Mouse (Mus musculus): ENCODE data around the gene Ttll5. TPM values are rescaled to one million over a fixed set of nuclear protein-coding genes. Genes with fewer than 3 reads are reported as not detected.

Ttll5 gene
- total and polyA plus RNA-seq, 3 experiments, result 7.4 to 18.5 TPM; not detected in 1

GRCm38 (mm10) chr12:85930713-85931112, 106.3 kb downstream of the Ttll5 start:
- TF ChIP-seq CTCF (IDR thresholded peaks at IDR 0.05 in 2 of 3, conservative IDR thresholded peaks at IDR 0.05 in 1 of 3; ENCODE audit: control insufficient read depth in 1 of 3, insufficient read depth in 1 of 3, low read depth in 2 of 3, low read length in 3 of 3, poor library complexity in 1 of 3, severe bottlenecking in 1 of 3) (no peak), RCOR1 (IDR thresholded peaks at IDR 0.05; ENCODE audit: low read depth, low read length) (no peak), BHLHE40 (IDR thresholded peaks at IDR 0.05; ENCODE audit: borderline replicate concordance, low read depth, low read length) (no peak), TBP (IDR thresholded peaks at IDR 0.05; ENCODE audit: low read depth, low read length) (no peak)
- no peaks in the 10 kb centered on the region; a peak in 1 of 4 replicates for H3K36me3 ChIP-seq (ENCODE audit: control insufficient read depth in 1 of 2, insufficient read depth in 2 of 2, low read length in 2 of 2)
- no peak overlapping the region for H3K9ac ChIP-seq (ENCODE audit: control insufficient read depth, low read depth, low read length, poor library complexity, severe bottlenecking)
- H3K4me1 ChIP-seq (ENCODE audit: control insufficient read depth in 1 of 2, insufficient read depth in 2 of 2, low read length in 2 of 2), result no peaks in the 10 kb centered on the region
- H3K27ac ChIP-seq (ENCODE audit: control insufficient read depth, low read depth, low read length), result no peak overlapping the region
- H3K27me3 ChIP-seq (ENCODE audit: control insufficient read depth in 1 of 2, insufficient read depth in 2 of 2, low read length in 2 of 2), result no peaks in the 10 kb centered on the region
- no peaks in the 10 kb centered on the region for H3K79me2 ChIP-seq (ENCODE audit: control insufficient read depth, insufficient read depth, low read length, poor library complexity)
- no peak for DNase-seq (ENCODE audit: low read depth, low spot score)
- H3K9me3 ChIP-seq (replicated peaks; ENCODE audit: insufficient read depth, low read length), result no peaks in the 10 kb centered on the region
- H3K4me3 ChIP-seq (ENCODE audit: control insufficient read depth in 1 of 2, insufficient read depth in 1 of 2, low read depth in 2 of 2, low read length in 2 of 2), result no peak overlapping the region

GRCm38 (mm10) chr12:85933241-85933640, 108.8 kb downstream of the Ttll5 start:
- Histone ChIP-seq H3K9ac (ENCODE audit: control insufficient read depth, low read depth, low read length, poor library complexity, severe bottlenecking) (no peak overlapping the region), H3K36me3 (ENCODE audit: control insufficient read depth in 1 of 2, insufficient read depth in 2 of 2, low read length in 2 of 2) (no peaks in the 10 kb centered on the region; a peak in 1 of 4 replicates), H3K9me3 (replicated peaks; ENCODE audit: insufficient read depth, low read length) (no peaks in the 10 kb centered on the region), H3K27ac (ENCODE audit: control insufficient read depth, low read depth, low read length) (no peak overlapping the region), H3K27me3 (ENCODE audit: control insufficient read depth in 1 of 2, insufficient read depth in 2 of 2, low read length in 2 of 2) (no peaks in the 10 kb centered on the region), H3K4me1 (ENCODE audit: control insufficient read depth in 1 of 2, insufficient read depth in 2 of 2, low read length in 2 of 2) (no peaks in the 10 kb centered on the region), H3K79me2 (ENCODE audit: control insufficient read depth, insufficient read depth, low read length, poor library complexity) (no peaks in the 10 kb centered on the region), H3K4me3 (ENCODE audit: control insufficient read depth in 1 of 2, insufficient read depth in 1 of 2, low read depth in 2 of 2, low read length in 2 of 2) (no peak overlapping the region)
- DNase-seq (ENCODE audit: low read depth, low spot score), result no peak
- TF ChIP-seq JUND (IDR thresholded peaks at IDR 0.05; ENCODE audit: low read depth, low read length) (no peak), MAZ (IDR thresholded peaks at IDR 0.05; ENCODE audit: low read depth, low read length) (no peak), NELFE (IDR thresholded peaks at IDR 0.05; ENCODE audit: low read depth, low read length) (no peak), USF2 (IDR thresholded peaks at IDR 0.05; ENCODE audit: borderline replicate concordance in 1 of 2, insufficient read depth in 1 of 2, low read depth in 1 of 2, low read length in 2 of 2) (no peak), EP300 (IDR thresholded peaks at IDR 0.05; ENCODE audit: low read depth in 1 of 2, low read length in 2 of 2) (no peak), KAT2A (conservative IDR thresholded peaks at IDR 0.05; ENCODE audit: low read depth, low read length) (no peak), CTCF (IDR thresholded peaks at IDR 0.05 in 2 of 3, conservative IDR thresholded peaks at IDR 0.05 in 1 of 3; ENCODE audit: control insufficient read depth in 1 of 3, insufficient read depth in 1 of 3, low read depth in 2 of 3, low read length in 3 of 3, poor library complexity in 1 of 3, severe bottlenecking in 1 of 3) (no peak), POLR2AphosphoS5 (IDR thresholded peaks at IDR 0.05; ENCODE audit: borderline replicate concordance, low read depth, low read length) (no peak), CHD2 (IDR thresholded peaks at IDR 0.05; ENCODE audit: low read length) (no peak), TAL1 (IDR thresholded peaks at IDR 0.05; ENCODE audit: low read length) (no peak), HCFC1 (IDR thresholded peaks at IDR 0.05; ENCODE audit: low read depth, low read length) (no peak)

- no peaks in the 10 kb centered on the region for H3K27me3 ChIP-seq (ENCODE audit: control insufficient read depth in 1 of 2, insufficient read depth in 2 of 2, low read length in 2 of 2)
- H3K27ac ChIP-seq (ENCODE audit: control insufficient read depth, low read depth, low read length), result no peak overlapping the region
- no peaks in the 10 kb centered on the region; a peak in 1 of 4 replicates for H3K36me3 ChIP-seq (ENCODE audit: control insufficient read depth in 1 of 2, insufficient read depth in 2 of 2, low read length in 2 of 2)
- TF ChIP-seq NRF1 (IDR thresholded peaks at IDR 0.05; ENCODE audit: insufficient read depth, low read depth, low read length, poor library complexity, severe bottlenecking), result no peak
- TF ChIP-seq HCFC1 (IDR thresholded peaks at IDR 0.05; ENCODE audit: low read depth, low read length), result no peak
- TF ChIP-seq POLR2AphosphoS2 (IDR thresholded peaks at IDR 0.05; ENCODE audit: low read length), result no peak
- no peak for TF ChIP-seq USF1 (IDR thresholded peaks at IDR 0.05; ENCODE audit: low read depth, low read length)
- TF ChIP-seq POLR2A (IDR thresholded peaks at IDR 0.05; ENCODE audit: control insufficient read depth in 1 of 2, insufficient read depth in 1 of 2, low read depth in 1 of 2, low read length in 2 of 2, poor library complexity in 1 of 2), result no peak
- TF ChIP-seq TAL1 (IDR thresholded peaks at IDR 0.05; ENCODE audit: low read length), result no peak
- no peak for TF ChIP-seq E2F4 (IDR thresholded peaks at IDR 0.05; ENCODE audit: borderline replicate concordance, low read depth, low read length)
- H3K4me1 ChIP-seq (ENCODE audit: control insufficient read depth in 1 of 2, insufficient read depth in 2 of 2, low read length in 2 of 2), result no peaks in the 10 kb centered on the region
- no peak overlapping the region for H3K4me3 ChIP-seq (ENCODE audit: control insufficient read depth in 1 of 2, insufficient read depth in 1 of 2, low read depth in 2 of 2, low read length in 2 of 2)
- H3K9ac ChIP-seq (ENCODE audit: control insufficient read depth, low read depth, low read length, poor library complexity, severe bottlenecking), result no peak overlapping the region
- no peaks in the 10 kb centered on the region for H3K9me3 ChIP-seq (replicated peaks; ENCODE audit: insufficient read depth, low read length)
- no peak for DNase-seq (ENCODE audit: low read depth, low spot score)
- H3K79me2 ChIP-seq (ENCODE audit: control insufficient read depth, insufficient read depth, low read length, poor library complexity), result no peaks in the 10 kb centered on the region
Measured at GRCm38 (mm10) chr12:85937384-85937783, 112.9 kb downstream of the Ttll5 start.
